Mouse (Mus musculus): ENCODE measurements around the gene Shc2.

DNA sequence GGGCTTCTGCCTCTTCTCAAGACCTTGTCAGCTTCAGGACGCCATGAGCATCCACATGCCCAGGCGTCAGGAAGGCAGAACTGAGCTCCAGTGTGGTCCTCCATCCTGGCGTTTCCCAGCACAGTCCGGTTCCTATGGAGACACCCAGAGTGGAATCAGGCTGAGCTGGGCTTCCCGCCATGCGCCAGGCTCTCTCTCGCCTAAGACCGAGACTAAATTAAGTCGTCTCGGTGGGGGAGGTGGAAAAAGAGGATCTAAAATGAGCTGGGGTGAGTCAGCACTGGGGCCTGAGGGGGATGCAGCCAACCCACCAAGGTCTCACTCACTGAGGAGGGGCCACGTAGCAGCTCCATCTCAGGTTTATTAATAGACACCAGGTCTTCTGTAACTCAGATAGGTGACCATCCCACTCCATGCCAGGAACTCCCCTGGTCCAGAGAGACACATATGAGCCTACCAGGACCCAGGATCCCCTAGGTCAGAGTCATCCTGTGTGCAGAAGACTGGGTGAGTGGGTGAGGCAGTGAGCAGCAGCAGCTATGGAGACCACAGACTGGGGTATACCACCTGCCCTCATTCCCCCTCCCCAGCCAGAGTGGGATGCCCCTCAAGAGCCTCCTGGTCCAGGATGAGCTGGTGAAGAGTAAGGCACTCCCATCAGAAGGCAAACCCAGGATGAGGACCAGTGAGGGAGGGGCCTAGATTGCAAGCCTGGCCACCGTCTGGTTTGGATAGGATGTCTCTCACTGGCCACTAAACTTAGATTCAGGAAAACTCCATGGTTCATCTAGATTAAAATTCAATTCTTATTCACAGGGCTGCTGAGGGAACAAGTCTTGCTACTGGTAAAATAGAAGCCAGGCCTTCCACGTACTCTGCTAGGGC is 40.4 kb downstream of the Shc2 start:
- no peak for TF ChIP-seq GATA1 (IDR thresholded peaks at IDR 0.05; ENCODE audit: borderline replicate concordance, low read length)
- TF ChIP-seq CTCF (IDR thresholded peaks at IDR 0.05; ENCODE audit: low read depth, low read length), result no peak
- no peak for TF ChIP-seq GATA2 (IDR thresholded peaks at IDR 0.05; ENCODE audit: borderline replicate concordance, low read depth, low read length)
